Mouse (Mus musculus): ENCODE data around the gene Washc3.

Washc3 gene

DNA sequence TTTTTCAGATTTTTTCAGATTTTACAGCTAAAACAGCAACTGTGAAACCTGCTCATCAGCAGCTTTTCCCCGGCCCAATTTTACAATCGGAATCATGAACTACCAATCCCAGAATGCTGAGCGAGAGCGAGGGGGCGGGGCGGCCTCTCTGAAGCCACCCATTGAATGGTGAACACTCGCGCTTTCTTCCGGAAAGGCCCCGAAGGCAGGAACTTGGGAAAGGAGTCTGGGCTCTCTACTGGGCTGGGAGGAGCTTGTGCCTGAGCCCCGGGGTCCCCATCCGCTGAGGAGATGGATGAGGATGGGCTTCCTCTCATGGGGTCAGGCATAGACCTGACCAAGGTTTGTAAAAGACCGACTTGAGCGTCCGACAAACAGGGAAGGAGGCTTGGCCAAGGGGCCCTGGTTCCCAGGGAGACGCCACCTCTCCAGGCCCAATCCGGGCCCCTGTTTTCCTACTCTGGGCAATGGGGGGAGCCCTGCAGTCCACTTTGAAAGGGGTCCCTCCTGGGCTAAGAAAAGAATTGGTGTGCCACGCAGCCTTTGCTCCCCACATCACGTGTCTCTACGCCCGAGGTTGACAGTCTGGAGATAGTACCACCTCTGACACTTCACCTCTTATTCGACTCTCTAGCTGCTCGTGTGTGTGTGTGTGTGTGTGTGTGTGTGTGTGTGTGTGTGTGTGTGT, at the start of gene Washc3:
TSS of gene Washc3 (plus strand) at position 143 of the 688 bp plus-strand sequence.
- peak; percentile 70 to 74 for DNase-seq (ENCODE audit: low spot score in 2 of 2)

DNA sequence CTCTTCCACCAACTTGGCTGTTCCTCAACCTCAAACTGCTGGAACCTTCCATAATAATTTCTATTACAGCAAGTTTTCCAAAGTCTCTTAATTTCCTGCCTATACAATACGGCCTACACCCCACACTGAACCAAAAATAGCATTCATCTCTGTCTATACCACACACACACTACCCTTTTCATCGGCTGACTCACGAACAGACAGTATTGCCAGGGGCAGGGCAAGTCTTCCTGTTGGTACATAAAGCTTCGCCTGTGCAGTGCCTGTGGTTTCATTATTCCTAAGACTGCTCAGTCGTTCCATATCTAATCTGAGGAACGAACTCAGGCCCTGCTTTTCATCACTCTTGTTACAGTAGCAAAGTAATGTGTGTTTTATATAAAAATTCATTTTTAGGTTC, 49.2 kb upstream of the Washc3 start:
- no peak for DNase-seq (ENCODE audit: low spot score in 2 of 2)

DNA sequence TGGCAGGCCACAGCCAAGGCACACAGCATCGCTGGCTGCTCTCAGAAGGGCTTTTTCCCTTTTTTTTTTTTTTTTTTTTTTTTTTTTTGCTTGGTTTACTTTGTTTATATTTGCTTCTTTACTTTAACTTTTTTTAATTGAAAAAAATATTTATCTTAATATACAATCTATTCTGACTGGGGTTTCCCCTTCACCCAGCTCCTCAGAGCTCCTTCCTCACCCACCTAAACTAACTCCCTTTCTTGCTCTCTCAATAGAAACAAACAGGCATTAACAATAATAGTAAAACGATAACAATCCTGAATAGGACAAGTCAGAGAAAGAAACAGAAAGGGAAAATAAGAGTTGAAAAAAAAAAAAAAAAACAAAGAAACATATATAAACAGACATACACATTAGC, 38.8 kb upstream of the Washc3 start:
- no peak for DNase-seq (ENCODE audit: low spot score in 2 of 2)

DNA sequence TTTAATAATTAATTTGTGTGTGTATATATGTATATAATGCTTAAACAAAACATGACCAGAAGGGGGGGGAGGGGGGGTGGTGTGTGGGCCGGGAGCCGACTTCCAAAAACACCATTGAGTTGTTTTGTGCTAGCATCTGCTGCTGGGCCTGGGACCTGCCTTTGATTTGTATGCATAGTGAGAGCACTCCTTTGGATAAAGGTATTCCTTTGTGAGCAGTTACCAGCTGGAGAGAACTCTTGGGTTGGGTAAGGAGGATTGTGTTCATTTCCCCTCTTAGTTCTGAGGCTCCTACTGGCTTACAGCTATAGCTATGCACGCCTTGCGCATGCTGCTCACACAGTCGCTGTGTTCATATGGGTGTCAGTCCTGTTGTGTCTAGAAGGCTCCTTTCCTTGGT, 38.2 kb upstream of the Washc3 start:
- no peak for DNase-seq (ENCODE audit: low spot score in 2 of 2)

DNA sequence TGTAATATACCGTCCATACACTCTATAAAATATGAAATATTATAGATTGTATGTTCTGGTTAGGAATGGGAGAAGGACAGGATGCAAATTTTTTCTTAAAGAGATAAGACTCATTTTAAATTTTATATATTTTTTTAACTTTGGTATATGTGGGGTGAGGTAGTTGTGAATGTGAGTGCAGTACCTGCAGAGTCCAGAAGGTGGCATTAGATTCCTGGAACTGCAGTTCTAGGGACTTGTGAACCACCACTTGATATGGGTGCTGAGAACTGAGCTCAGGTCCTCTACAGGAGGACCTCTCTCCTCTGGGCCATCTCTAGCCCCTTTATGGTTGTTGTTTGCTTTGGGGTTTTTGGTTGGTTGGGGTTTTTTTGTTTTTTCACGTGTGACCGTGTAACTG, 34.7 kb upstream of the Washc3 start:
- DNase-seq (ENCODE audit: low spot score in 2 of 2), result peak in 1 of 2 experiments; percentile 8

DNA sequence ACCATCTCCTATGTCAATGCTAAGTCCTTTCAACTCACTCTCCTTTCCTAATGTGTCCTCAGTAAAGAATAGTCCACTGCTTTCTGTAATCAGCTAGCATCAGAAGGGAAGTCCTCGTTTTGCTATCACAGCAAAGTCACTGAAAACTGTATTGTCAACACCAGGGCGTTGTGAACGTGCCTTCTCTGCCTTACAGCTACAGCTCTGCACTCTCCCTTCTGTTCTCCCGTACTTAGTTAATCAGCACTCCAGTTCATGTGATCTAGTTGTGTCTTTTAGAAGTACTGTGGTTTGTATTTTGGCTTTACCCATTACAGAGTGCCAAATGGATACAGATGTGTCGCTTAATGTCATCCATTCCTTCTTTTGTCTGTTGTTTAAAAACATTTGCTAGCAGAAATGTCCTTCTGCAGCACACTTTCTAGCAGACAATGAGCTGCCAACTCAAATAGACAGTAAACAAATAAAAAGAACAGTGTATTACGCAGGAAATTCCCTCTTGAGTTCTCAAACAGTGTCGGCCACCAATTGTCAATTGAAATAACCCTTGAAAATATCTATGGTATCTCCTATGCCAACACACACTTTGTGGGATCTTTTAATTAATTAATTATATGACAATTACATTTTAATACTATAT, 33.3 kb upstream of the Washc3 start:
- no peak for DNase-seq (ENCODE audit: low spot score in 2 of 2)

DNA sequence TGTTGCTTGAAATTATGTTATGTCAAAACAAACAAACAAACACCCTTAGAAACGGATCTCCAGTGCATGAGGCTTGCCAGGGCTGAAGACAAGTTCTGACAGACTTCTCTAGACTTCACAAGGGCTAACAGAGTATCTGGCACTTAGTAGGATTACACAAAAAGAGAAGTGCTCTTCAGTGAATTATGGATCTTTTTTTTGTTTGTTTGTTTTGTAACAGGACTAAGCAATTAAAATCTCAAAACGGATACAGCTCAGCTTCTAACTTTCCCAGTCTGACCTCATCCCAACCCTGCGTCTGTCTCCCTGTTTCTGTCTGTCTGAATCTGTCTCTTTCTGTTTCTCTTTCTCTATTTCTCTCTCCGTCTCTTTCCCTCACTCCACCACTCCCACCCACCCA, 352 bp upstream of the Washc3 start:
- no peak for DNase-seq (ENCODE audit: low spot score in 2 of 2)

DNA sequence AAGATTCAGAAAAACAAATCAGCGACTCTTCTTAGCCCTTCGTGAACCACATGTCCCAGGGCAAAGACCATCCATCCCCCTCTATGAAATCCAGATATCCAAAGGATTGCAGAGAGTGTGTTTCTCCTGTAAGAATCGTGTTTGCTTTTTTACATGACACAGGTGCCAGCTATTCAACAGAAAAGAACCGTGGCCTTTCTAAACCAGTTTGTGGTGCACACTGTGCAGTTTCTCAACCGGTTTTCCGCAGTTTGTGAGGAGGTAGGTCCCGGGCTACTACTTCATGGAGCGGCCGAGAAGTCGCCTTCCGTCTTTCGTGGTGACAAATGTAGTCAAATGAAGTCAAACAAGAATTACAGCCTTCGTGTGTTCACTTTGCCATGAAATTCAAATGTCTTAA, 757 bp downstream of the Washc3 start:
- DNase-seq (ENCODE audit: low spot score in 2 of 2), result no peak

DNA sequence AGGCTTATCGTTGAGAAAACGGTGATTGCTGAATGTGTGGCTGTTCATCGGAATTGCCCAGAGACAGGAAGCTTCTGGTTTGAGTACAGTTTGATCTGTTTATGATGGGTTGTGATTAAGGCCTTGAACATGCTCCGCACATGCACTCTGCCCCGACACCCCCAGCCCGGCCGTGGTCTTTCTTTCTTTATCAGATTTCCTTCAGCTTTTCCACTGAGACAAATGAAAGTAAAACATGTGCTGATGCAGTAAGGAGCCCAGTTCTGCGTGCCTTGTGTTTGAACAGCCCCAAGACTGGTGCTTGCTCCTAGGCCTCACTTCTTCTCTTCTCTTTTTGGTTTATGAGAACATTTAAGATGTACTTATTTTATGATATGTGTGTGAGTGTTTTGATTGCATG, 1.7 kb downstream of the Washc3 start:
- no peak for DNase-seq (ENCODE audit: low spot score in 2 of 2)

DNA sequence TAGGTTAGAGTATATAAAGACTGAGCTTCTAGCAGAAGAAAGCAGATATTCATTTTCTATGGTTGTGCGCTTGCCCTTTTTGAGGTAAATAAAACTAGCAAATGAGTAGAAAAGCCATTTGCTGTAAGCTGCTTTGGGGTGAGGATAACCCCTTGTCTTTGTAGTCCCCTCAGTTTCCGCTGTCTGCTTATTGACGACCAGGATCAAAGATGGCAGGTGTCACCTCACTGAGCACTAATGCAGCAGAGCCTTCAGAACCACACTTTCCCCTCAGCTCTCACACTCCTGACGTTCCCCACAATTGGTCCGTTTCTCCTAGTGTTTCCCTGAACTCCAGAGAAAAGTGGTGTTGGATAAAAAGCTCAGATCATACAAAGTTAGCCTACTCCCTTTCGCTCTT, 2.3 kb downstream of the Washc3 start:
- no peak for DNase-seq (ENCODE audit: low spot score in 2 of 2)

DNA sequence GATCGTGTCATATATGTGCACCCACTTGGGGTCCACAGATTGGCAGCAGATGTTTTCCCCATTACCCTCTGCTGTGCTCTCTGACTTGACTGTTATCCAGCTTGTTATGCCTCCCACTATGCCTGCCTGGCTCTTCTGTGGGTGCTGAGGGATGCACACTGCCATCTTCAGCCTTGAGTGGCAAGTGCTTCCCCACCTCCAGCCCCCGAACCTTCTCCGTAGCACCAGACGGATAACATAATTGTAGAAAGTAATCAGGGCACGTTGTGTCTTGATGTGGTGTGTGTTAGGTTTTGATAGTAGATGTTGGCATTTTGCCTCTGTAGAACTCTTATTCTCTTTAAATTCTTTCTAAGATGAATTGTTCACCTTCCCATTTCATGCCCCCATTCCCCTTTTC, 11.8 kb downstream of the Washc3 start:
- DNase-seq (ENCODE audit: low spot score in 2 of 2), result no peak

DNA sequence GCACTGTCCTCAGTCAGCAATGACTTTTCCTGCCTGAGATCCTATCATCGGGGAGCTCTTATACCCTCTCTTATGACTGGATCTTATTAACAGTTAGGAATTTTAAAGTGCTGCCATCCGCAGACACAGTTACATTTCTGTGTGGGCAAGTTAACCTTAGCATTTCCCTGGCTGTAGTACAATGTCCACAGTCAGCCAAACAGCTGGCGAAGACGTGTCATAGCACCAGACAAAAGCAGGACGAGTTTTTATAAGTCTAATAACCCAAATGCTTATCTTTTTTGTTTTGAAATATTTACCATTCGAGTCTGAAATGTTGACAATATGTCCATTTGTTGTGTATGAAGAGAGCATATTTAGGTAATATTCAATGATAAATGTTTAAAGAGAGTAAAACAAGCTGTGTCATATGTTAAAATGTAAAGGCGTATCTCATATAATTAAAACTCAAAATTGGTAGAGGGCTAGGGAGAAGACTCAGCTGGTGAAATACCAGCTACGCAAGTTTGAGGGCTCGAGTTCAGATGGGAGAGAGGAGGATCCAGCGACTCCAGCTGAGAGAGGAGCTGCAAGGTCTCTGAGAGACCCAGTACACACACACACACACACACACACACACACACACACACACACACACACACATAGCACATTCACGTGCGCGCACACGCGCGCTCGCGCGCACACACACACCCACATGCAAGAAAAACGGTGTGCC, 14.1 kb downstream of the Washc3 start:
- DNase-seq (ENCODE audit: low spot score in 2 of 2), result no peak

DNA sequence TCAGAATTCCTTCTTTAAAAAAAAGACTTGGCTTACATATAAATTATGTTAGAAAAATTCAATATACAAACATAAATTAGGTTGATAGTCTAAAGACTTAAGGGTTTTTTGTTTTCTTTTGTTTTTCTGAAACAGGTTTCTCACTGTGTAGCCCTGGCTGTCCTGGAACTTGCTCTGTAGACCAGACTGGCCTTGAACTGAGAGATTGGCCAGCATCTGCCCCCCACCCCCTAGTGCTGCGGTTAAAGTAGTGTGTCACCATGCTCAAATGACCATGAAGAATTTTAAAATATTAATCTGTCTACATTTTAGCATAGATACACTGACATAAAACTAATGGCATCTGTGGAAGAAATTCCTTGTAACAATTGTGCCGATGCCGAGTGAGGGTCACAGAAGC, 17.3 kb downstream of the Washc3 start:
- no peak for DNase-seq (ENCODE audit: low spot score in 2 of 2)

DNA sequence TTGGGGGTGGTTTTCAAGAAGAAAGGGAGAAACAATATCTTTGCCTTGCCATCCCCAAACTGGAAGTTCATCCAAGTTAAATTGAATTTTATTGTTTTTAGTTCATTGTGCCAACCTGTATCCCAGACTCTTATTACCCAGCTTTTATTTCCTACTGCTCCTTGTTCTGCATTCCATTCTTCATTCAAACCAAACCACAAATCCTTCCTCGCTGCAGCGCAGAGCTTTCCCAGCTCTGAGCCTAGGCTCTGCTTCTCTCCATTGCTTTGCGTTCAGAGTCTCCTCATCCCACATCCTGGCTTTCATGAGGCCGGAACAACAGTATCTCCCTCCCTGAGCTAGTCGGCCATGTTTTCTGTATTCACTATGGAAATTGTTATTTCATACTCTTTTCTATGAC, 20.8 kb downstream of the Washc3 start:
- DNase-seq (ENCODE audit: low spot score in 2 of 2), result no peak

DNA sequence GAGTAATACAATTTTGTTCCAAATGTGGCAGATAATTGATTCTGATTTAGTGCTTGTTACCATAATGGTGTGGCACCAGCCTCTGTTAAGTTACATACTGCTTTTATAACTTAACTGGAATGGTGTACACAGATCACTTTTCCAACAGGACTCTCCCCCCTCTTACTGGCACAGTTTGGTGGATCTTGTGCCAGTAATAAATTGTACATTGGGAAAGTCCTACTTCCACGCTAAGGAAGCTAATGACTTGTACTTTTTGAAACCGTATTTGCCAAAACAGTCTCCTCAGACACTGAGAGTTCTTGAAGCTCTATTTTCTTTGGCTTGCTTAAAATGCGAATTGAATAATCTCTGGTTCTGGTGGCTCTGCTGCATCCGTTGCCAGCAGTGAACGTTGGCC, 24.5 kb downstream of the Washc3 start:
- no peak for DNase-seq (ENCODE audit: low spot score in 2 of 2)

DNA sequence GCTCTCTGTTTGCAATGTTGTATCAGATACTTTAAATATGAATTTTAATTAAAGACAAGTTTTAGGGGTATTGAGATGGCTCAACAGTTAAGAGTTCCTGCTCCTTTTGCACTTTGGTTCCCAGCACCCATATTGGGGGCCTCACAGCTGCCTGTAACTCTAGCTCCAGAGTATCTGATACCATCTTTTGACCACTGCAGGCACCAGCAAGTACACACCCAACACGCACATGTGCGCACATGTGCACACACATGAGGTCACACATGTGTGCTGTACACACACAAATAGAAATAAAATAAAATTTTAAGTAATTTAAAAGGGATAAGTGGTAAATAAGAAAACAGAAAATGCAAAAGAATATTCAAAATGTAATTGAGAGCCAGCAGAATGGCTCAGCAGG, 27.1 kb downstream of the Washc3 start:
- no peak for DNase-seq (ENCODE audit: low spot score in 2 of 2)

DNA sequence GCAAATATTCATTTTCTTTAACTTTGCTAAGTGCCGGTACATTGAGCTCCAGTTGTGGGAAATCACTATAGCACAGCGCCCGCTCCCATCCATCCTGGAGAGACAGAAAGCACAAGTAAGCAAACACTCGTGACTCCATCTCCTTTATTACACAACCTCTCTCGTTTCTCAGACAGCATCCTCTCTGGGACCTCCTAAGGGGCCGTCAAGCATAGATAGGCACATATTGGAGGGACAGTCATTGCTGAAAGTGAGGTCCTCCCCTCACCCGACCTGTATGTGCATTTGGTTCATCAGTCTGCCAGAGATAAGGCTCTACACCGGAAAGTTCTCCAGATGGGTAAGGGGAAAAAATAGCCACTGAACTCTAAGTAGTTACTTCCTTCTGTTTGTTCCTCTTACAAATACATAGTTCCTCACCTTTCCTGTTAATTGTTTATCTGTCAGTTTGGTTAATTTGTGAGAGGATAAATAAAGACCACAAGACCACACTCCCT, 27.7 kb downstream of the Washc3 start:
- DNase-seq (ENCODE audit: low spot score in 2 of 2), result no peak

DNA sequence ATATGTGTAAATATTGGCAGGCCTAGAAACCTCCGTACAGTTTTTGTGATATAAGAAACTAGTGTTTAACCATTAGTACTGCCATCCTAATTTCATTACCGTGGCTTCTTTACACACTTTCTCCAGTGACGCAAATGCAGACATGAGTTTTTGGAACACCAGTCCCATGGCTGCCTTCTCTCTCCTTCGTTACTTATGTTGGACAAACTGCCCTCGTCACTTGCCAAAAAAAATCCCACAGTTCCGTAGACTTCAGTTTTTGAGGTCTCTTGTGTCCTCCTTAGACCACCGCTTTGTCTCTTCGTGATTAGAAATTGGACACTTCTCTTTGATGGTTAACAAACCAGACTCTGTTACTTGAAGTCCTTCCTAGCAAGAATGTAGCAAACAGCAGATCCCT, 30.8 kb downstream of the Washc3 start:
- DNase-seq (ENCODE audit: low spot score in 2 of 2), result no peak

DNA sequence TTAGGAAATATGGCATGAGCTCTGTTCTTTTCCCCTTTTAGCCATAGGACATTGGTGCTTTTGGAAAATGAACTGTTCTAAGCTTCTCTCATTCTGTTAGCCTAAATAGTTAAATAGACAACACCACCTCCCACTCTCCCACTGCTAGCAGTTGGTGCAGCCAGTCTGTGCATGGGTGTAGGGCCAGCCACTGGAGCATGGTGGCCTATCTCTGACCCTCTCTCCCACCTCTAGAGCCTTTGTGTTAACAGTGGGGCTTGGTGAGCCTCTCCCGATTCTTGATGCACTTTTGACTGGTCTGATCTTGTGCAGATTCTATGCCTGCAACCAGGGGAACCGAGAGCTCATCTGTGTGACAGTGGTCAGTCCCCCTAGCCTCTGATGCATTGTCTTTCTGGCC, 31.9 kb downstream of the Washc3 start:
- no peak for DNase-seq (ENCODE audit: low spot score in 2 of 2)

DNA sequence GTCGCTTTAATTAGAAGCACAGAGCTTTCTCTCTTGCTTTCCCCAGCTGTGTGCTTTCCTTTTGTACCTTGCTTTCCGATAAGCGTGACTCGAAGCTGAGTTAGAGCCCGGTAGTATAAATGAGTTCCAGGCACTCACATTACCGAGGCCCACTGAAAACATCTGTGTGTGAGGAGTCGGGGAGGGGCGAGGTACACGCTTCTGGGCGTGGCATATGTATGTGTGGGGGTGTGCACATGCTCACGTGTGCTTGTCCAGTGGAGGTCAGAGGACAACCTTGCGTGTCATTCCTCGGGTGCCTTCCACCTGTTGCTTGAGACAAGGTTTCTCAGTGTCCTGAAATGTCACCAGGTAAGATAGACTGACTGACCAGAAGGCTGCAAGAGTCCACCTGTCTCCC, 43.8 kb downstream of the Washc3 start:
- DNase-seq (ENCODE audit: low spot score in 2 of 2), result no peak

DNA sequence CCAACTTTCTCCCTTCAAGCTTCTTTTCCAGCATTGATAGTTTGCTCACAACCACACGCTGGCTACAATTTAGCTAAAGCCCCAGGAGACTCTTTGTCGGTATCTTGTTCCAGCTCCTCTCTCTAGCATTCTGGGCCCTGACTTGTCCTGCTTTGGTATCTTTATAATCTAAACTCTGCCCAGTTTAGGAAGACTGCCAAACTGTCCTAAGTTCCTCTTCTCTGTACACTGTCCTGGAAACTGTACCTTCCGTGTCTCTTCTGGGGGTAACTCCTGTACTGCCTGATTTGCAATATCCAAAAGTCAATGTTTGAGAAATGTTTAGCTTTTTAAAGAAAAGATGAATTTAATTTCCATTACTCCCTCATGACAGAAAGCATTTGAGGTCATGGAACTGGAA, 49.4 kb downstream of the Washc3 start:
- DNase-seq (ENCODE audit: low spot score in 2 of 2), result no peak

DNA sequence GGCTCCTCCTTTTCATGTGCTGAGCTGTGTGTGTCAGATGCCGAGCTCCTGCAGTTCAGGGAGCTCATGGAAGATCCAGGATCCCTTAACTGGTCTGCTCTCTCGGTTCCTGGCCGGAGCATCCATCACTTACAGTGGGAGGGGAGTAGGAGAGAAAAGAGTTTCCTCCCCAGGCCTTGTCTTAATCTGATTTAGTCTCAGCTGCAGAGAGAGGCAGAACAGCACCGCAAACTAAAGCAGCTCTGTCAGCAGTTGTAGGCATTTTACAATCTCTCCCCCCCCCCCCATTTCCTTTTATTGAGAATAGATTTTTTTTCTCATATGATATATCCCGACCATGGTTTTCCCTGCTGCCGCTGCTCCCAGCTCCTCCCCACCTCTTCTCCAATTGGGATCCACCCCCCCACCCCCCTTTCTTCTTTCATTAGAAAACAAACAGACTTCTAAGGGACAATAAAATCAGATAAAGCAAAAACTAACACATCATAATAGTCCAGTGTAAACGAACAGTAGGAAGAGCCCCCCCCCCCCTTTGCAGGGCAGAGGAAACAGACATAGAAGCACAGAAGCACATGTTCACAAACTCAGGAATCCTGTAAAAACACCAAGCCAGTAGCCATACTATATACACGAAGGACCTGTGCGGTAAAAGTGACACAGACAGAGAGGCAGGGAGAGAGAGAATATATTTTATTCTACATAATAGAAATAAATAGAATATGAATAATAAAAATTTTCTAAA, 51.4 kb downstream of the Washc3 start:
- no peak for DNase-seq (ENCODE audit: low spot score in 2 of 2)
